Mouse (Mus musculus) kidney, postnatal 0 days (tissue): ENCODE data around the gene Slc7a7. TPM values are rescaled to one million over a fixed set of nuclear protein-coding genes. Genes with fewer than 3 reads are reported as not detected.

Experiments
- ATAC-seq: fragments of 200-750 bp; cut with Nextera tagmentation; replicated peaks from 2 replicates; pipeline ENCODE4 v1.8.0; 2017; ENCODE audit warnings: low read depth, moderate number of reproducible peaks, moderate TSS enrichment, moderate library complexity; ENCODE audit not compliant: low FRiP score
- DNase-seq: peaks from one replicate; pipeline ENCODE4 v3.0.0-alpha.2; 2016; ENCODE audit warnings: low spot score
- H3K27ac ChIP-seq: fragments of 300-500 bp; sonication (generic); 2 replicates; pipeline ENCODE4 v1.5.1; 2014; ENCODE audit warnings: mild to moderate bottlenecking
- H3K27me3 ChIP-seq: fragments of 300-500 bp; sonication (generic); 2 replicates; pipeline ENCODE4 v1.6.1; 2014; ENCODE audit warnings: low read length, mixed read lengths; ENCODE audit not compliant: insufficient read depth
- H3K36me3 ChIP-seq: fragments of 300-500 bp; sonication (generic); 2 replicates; pipeline ENCODE4 v1.6.1; 2014; ENCODE audit warnings: low read length, mixed read lengths; ENCODE audit not compliant: insufficient read depth
- H3K4me1 ChIP-seq: fragments of 300-500 bp; sonication (generic); replicated peaks from 2 replicates; pipeline ENCODE4 v1.6.1; 2014; ENCODE audit warnings: antibody characterized with exemption, low read length, mixed read lengths; ENCODE audit not compliant: insufficient read depth
- H3K4me2 ChIP-seq: fragments of 300-500 bp; sonication (generic); 2 replicates; pipeline ENCODE4 v1.6.1; 2014; ENCODE audit warnings: mild to moderate bottlenecking, low read length, moderate library complexity, mixed read lengths
- H3K4me3 ChIP-seq: fragments of 300-500 bp; sonication (generic); replicated peaks from 2 replicates; pipeline ENCODE4 v1.5.1; 2014; ENCODE audit warnings: low read depth, low read length
- H3K9ac ChIP-seq: fragments of 300-500 bp; sonication (generic); 2 replicates; pipeline ENCODE4 v1.6.1; 2014; ENCODE audit warnings: low read depth, low read length
- H3K9me3 ChIP-seq: fragments of 300-500 bp; sonication (generic); replicated peaks from 2 replicates; pipeline ENCODE4 v1.6.1; 2016; ENCODE audit warnings: low read length, inconsistent platforms, mixed read lengths
- CTCF ChIP-seq: IDR thresholded peaks from 2 replicates; pipeline ENCODE4 v1.5.1; 2016; ENCODE audit warnings: antibody characterized with exemption, low read depth, mild to moderate bottlenecking, moderate library complexity
- WGBS: fragments of 180-500 bp; shearing (Covaris S2); extraction: QIAGEN DNeasy Blood & Tissue Kit; methylation state at CpG from one replicate; pipeline ENCODE4 v1.1.7; 2014; 5-methylcytosine and 5-hydroxymethylcytosine counted together
- polyA plus RNA-seq: library from polyadenylated mRNA; unstranded; fragments of >200 nt; fragmentation: Nextera tagmentation; extraction: Ambion mirVana; gene quantifications from 2 replicates; pipeline ENCODE4 v1.2.1, GENCODE M21; 2015

The Slc7a7 gene
- polyA plus RNA-seq, 1 experiment from 2014 or later, result 27.8 TPM

DNA sequence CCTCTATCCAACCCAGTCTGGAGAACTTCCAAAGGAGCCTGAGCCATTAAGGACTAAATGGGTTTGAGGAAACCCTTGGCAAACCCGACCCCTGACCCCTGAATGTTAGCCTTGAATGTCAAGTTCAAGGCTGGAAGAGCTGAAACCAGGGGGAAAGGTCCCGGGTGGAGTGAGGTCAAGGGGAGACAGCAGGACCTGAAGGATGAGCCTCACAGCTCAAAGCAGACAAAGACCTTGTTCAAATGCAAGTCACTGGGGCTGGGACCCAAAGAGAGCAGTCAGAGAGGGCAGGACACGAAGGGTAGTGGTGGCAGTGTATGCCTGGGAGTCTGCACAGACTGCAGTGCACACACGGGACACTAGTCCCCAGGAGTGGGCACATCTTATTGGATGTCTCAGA is 23.8 kb upstream of the Slc7a7 start:
- DNase-seq (no peak), ATAC-seq (no peak)
- H3K9ac ChIP-seq, result no peak overlapping the region
- no peak for TF ChIP-seq CTCF
- no peak overlapping the region for H3K27ac ChIP-seq
- H3K27me3 ChIP-seq, result no peaks in the 10 kb centered on the region
- peaks cover 40% of the 10 kb centered on the region for H3K36me3 ChIP-seq
- H3K4me2 ChIP-seq, result no peak overlapping the region
- no peak overlapping the region for H3K4me3 ChIP-seq
- H3K9me3 ChIP-seq, result no peaks in the 10 kb centered on the region
- peaks cover 5% of the 10 kb centered on the region for H3K4me1 ChIP-seq
- WGBS, result 75% methylated on average over 4 of the region's 4 CpGs

DNA sequence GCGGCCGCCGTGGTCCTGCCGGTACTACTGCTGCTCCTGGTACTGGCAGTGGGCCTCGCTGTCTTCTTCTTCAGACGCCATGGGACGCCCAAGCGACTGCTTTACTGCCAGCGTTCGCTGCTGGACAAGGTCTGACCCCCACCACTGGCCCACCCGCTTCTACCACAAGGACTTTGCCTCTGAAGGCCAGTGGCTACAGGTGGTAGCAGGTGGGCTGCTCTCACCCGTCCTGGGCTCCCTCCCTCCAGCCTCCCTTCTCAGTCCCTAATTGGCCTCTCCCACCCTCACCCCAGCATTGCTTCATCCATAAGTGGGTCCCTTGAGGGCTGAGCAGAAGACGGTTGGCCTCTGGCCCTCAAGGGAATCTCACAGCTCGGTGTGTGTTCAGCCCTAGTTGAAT is 23.0 kb upstream of the Slc7a7 start:
- no peak overlapping the region for H3K4me2 ChIP-seq
- DNase-seq (no peak), ATAC-seq (no peak)
- peaks cover 5% of the 10 kb centered on the region for H3K4me1 ChIP-seq
- peaks cover 41% of the 10 kb centered on the region for H3K36me3 ChIP-seq
- no peaks in the 10 kb centered on the region for H3K27me3 ChIP-seq
- TF ChIP-seq CTCF, result no peak
- no peak overlapping the region for H3K27ac ChIP-seq
- H3K9me3 ChIP-seq, result no peaks in the 10 kb centered on the region
- no peak overlapping the region for H3K4me3 ChIP-seq
- 91% methylated on average over 14 of the region's 14 CpGs for WGBS
- H3K9ac ChIP-seq, result no peak overlapping the region

DNA sequence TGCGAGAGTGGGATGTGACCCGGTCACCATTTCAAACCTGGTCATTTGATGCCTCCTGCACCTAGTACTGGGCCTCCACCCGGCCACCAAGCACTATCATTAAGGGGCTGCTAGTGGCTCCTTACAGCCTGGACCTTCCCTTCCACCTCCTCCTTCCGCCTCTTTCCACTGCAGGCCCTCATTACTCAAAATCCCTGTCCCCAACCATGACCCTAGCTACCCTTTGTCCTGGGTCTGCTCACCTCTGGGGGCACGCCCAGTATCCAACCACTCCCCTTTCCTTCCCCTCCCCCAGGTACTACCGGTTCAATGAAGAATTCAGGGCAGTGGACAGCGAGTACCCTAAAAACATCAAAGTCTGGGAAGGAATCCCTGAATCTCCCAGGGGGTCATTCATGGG is 22.0 kb upstream of the Slc7a7 start:
- Histone ChIP-seq H3K27me3 (no peaks in the 10 kb centered on the region), H3K9ac (no peak overlapping the region), H3K4me3 (no peak overlapping the region), H3K9me3 (no peaks in the 10 kb centered on the region), H3K4me1 (peaks cover 5% of the 10 kb centered on the region), H3K36me3 (peaks cover 41% of the 10 kb centered on the region), H3K27ac (no peak overlapping the region), H3K4me2 (no peak overlapping the region)
- DNase-seq (no peak), ATAC-seq (no peak)
- TF ChIP-seq CTCF, result no peak
- WGBS, result 64% methylated on average over 7 of the region's 7 CpGs

DNA sequence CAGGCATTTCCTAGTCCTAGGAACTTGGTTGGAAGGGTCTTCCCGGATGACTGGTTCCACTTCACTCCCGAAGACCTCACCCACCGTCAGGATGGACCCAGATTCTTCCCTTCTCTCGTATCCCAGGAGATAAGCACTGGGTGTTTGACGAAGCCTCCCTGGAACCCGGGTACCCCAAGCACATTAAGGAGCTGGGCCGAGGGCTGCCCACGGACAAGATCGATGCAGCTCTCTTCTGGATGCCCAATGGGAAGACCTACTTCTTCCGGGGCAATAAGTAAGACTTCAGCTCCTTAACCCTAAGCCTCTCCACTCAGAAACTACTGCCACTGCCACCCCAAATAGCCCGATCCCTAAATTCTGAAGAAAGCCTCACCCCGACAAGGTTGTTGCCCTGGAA is 21.6 kb upstream of the Slc7a7 start:
- ATAC-seq (no peak), DNase-seq (no peak)
- 87% methylated on average over 12 of the region's 12 CpGs for WGBS
- no peaks in the 10 kb centered on the region for H3K9me3 ChIP-seq
- H3K27ac ChIP-seq, result no peak overlapping the region
- H3K4me1 ChIP-seq, result peaks cover 9% of the 10 kb centered on the region
- no peak overlapping the region for H3K4me2 ChIP-seq
- no peak overlapping the region for H3K4me3 ChIP-seq
- no peak for TF ChIP-seq CTCF
- peaks cover 41% of the 10 kb centered on the region for H3K36me3 ChIP-seq
- H3K27me3 ChIP-seq, result no peaks in the 10 kb centered on the region
- no peak overlapping the region for H3K9ac ChIP-seq

DNA sequence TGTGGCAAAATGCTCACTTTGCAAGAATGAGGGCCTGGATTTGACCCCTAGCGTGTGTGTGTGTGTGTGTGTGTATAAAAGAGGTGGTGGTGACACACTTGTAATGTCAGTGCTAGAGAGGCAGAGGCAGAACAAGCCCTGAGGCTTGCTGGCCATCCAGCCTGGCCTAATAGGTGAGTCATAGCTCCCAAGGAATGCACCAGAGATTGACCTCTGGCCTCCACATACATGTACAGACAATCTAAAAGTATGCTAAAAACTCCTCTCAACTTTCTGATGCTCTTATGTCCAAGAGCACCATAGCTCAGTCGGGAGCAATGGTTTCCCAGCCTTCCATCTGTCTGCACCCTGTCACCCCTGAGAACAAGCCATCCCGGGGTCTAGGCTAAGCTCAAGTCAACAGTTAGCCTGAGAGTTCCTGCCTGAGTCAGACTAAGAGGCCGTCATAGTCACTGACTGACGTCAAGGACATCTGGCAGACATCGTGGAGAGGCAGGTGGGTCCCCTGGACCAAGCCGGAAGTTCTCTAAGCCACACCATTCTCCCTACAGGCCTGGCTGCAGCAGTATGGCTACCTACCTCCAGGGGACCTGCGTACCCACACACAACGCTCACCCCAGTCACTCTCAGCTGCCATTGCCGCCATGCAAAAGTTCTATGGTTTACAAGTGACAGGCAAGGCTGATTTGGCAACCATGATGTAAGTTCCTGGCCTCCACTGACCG is 17.8 kb upstream of the Slc7a7 start:
- Histone ChIP-seq H3K9me3 (no peaks in the 10 kb centered on the region), H3K27me3 (no peaks in the 10 kb centered on the region), H3K4me1 (peaks cover 19% of the 10 kb centered on the region), H3K36me3 (peaks cover 37% of the 10 kb centered on the region), H3K4me3 (no peak overlapping the region), H3K9ac (no peak overlapping the region), H3K27ac (no peak overlapping the region), H3K4me2 (no peak overlapping the region)
- no peak for ATAC-seq
- DNase-seq, result no peak
- 80% methylated on average over 11 of the region's 11 CpGs for WGBS
- no peak for TF ChIP-seq CTCF

DNA sequence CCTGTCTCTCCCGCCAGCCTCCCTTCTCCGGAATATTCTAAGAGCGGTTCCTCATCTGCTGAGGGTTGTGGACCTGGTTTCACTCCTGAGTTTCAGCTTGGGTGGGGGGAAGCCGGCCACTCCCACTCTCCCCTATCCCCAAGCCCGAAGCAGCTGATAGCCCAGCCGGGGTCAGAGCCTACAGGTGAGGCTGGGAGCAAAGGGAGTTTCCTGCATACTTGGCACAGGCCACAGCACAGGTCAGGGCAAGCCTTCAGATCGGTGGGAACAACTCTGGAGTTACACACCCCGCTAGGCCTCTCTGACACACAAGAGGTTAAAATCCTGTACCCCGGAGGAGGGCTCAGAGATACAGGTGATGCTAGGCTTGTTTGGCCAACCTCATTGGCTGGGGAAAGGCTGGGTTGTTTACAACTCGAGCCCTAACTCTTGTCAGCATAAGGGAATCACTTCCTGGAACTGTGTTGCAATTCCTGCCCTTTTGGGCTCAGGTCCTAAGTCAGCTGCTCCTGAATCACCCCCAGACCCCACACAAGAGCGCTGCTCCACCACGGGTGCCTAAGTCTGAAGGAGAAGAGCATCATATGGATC is 16.5 kb upstream of the Slc7a7 start:
- Histone ChIP-seq H3K4me1 (peaks cover 27% of the 10 kb centered on the region), H3K4me3 (peak overlapping the region; percentile 89), H3K27me3 (no peaks in the 10 kb centered on the region), H3K27ac (peak overlapping the region; percentile 97; the same call in 1 of the 2 replicates), H3K9ac (peak overlapping the region; percentile 98), H3K9me3 (no peaks in the 10 kb centered on the region), H3K4me2 (peak overlapping the region; percentile 70), H3K36me3 (peaks cover 30% of the 10 kb centered on the region; the same call in 1 of the 2 replicates)
- TF ChIP-seq CTCF, result no peak
- DNase-seq (peak; percentile 56), ATAC-seq (peak; percentile 14)
- WGBS, result 30% methylated on average over 12 of the region's 12 CpGs
